Mouse (Mus musculus) lung, postnatal 0 days (tissue): ENCODE data around the gene Hes2.

Experiments
- CTCF ChIP-seq: IDR thresholded peaks from 2 replicates; pipeline ENCODE4 v1.5.1; 2016; ENCODE audit warnings: antibody characterized with exemption, mild to moderate bottlenecking
- EP300 ChIP-seq: IDR thresholded peaks from 2 replicates; pipeline ENCODE4 v1.6.1; 2016; ENCODE audit warnings: antibody characterized with exemption, mild to moderate bottlenecking, control low read depth

GRCm38 (mm10) chr4:152112329-152112728 lies 46.3 kb upstream of the Hes2 start:
- TF ChIP-seq CTCF (no peak), EP300 (no peak)
